Mouse (Mus musculus) CH12.LX (cell line): ENCODE results near the gene Xpc. TPM values are rescaled to one million over a fixed set of nuclear protein-coding genes. Genes with fewer than 3 reads are reported as not detected.

Source experiments
- DNase-seq: peaks from one replicate; pipeline ENCODE4 v3.0.0-alpha.2; 2013; ENCODE audit errors: extremely low read depth
- H3K27ac ChIP-seq: 2 replicates; pipeline ENCODE4 v1.5.1; 2012; ENCODE audit warnings: low read depth, mild to moderate bottlenecking, control low read depth, moderate library complexity; ENCODE audit not compliant: insufficient read depth
- H3K27me3 ChIP-seq: replicated peaks from 2 replicates; pipeline ENCODE3; 2012; ENCODE audit warnings: inconsistent platforms
- H3K36me3 ChIP-seq, 2 experiments: replicated peaks in 1 of 2; 2 replicates each; pipeline versions ENCODE3 to v1.6.1; 2012; ENCODE audit warnings: inconsistent platforms in 1 of 2, low read length in 1 of 2, mild to moderate bottlenecking in 1 of 2, mixed read lengths in 1 of 2, moderate library complexity in 1 of 2; ENCODE audit not compliant: control insufficient read depth in 1 of 2, insufficient read depth in 1 of 2
- H3K4me1 ChIP-seq, 2 experiments: 2 replicates each; pipeline ENCODE4 v1.6.1; 2012; ENCODE audit warnings: inconsistent platforms in 1 of 2, moderate library complexity in 1 of 2; ENCODE audit not compliant: insufficient read depth in 2 of 2, control insufficient read depth in 1 of 2
- H3K4me2 ChIP-seq: 2 replicates; pipeline ENCODE4 v1.6.1; 2012; ENCODE audit warnings: low read depth, mild to moderate bottlenecking, control low read depth; ENCODE audit not compliant: poor library complexity, insufficient read depth, severe bottlenecking
- H3K4me3 ChIP-seq, 3 experiments: fragments of 150-350 bp in 1 of 3; sonication (generic) in 1 of 3; replicated peaks in 1 of 3; 2 replicates each; pipeline versions ENCODE3 to v1.5.1; 2011 to 2012; ENCODE audit warnings: low read depth in 2 of 3, low read length in 2 of 3, mild to moderate bottlenecking in 2 of 3, moderate library complexity in 2 of 3, control low read depth in 1 of 3, improper control_type of control experiment in 1 of 3, inconsistent platforms in 1 of 3, mixed read lengths in 1 of 3; ENCODE audit not compliant: poor library complexity in 1 of 3
- H3K79me2 ChIP-seq: replicated peaks from 2 replicates; pipeline ENCODE4 v1.6.1; 2012; ENCODE audit warnings: mild to moderate bottlenecking, moderate library complexity; ENCODE audit not compliant: control insufficient read depth, poor library complexity, insufficient read depth, severe bottlenecking; ENCODE audit errors: extremely low read depth
- H3K9ac ChIP-seq: 2 replicates; pipeline ENCODE4 v1.6.1; 2012; ENCODE audit warnings: low read depth, mild to moderate bottlenecking, control low read depth, moderate library complexity; ENCODE audit not compliant: insufficient read depth
- H3K9me3 ChIP-seq: replicated peaks from 2 replicates; pipeline ENCODE3; 2012; ENCODE audit warnings: low read length, inconsistent platforms, mixed read lengths
- CHD1 ChIP-seq: IDR thresholded peaks from 2 replicates; pipeline ENCODE4 v1.6.1; 2012; ENCODE audit warnings: low read depth, low read length, improper control_type of control experiment, inconsistent platforms
- ELF1 ChIP-seq: IDR thresholded peaks from 2 replicates; pipeline ENCODE4 v1.6.1; 2014; ENCODE audit warnings: low read depth, mild to moderate bottlenecking, inconsistent platforms, low read length, improper control_type of control experiment
- HCFC1 ChIP-seq: IDR thresholded peaks from 2 replicates; pipeline ENCODE4 v1.6.1; 2012; ENCODE audit warnings: low read depth, mild to moderate bottlenecking, inconsistent platforms, low read length, improper control_type of control experiment
- IRF4 ChIP-seq: IDR thresholded peaks from 2 replicates; pipeline ENCODE4 v1.6.1; 2014; ENCODE audit warnings: low read depth, mild to moderate bottlenecking, inconsistent platforms, low read length, improper control_type of control experiment
- JUN ChIP-seq: IDR thresholded peaks from 2 replicates; pipeline ENCODE4 v1.6.1; 2011; ENCODE audit warnings: low read depth, mild to moderate bottlenecking, low read length, improper control_type of control experiment, moderate library complexity; ENCODE audit not compliant: insufficient read depth
- JUND ChIP-seq: conservative IDR thresholded peaks from 2 replicates; pipeline ENCODE4 v1.6.1; 2011; ENCODE audit warnings: low read depth, low read length, improper control_type of control experiment
- KAT2A ChIP-seq: IDR thresholded peaks from 2 replicates; pipeline ENCODE4 v1.6.1; 2012; ENCODE audit warnings: low read length, improper control_type of control experiment, inconsistent platforms; ENCODE audit not compliant: insufficient replicate concordance
- MAFK ChIP-seq: IDR thresholded peaks from 2 replicates; pipeline ENCODE4 v1.6.1; 2011; ENCODE audit warnings: low read length, improper control_type of control experiment; ENCODE audit not compliant: insufficient replicate concordance
- MAZ ChIP-seq: IDR thresholded peaks from 2 replicates; pipeline ENCODE4 v1.6.1; 2012; ENCODE audit warnings: low read depth, mild to moderate bottlenecking, inconsistent platforms, low read length, improper control_type of control experiment, moderate library complexity
- MEF2A ChIP-seq: IDR thresholded peaks from 2 replicates; pipeline ENCODE4 v1.6.1; 2014; ENCODE audit warnings: low read depth, mild to moderate bottlenecking, inconsistent platforms, low read length, improper control_type of control experiment, borderline replicate concordance
- MYC ChIP-seq: IDR thresholded peaks from 2 replicates; pipeline ENCODE4 v1.6.1; 2011; ENCODE audit warnings: low read depth, mild to moderate bottlenecking, improper control_type of control experiment, low read length
- PAX5 ChIP-seq: IDR thresholded peaks from 2 replicates; pipeline ENCODE4 v1.6.1; 2012; ENCODE audit warnings: low read length, inconsistent platforms, mixed read lengths
- POLR2AphosphoS2 ChIP-seq: IDR thresholded peaks from 2 replicates; pipeline ENCODE4 v1.6.1; 2011; ENCODE audit warnings: low read depth, low read length, improper control_type of control experiment
- RAD21 ChIP-seq: IDR thresholded peaks from 2 replicates; pipeline ENCODE4 v1.6.1; 2011; ENCODE audit warnings: low read depth, mild to moderate bottlenecking, low read length, improper control_type of control experiment, moderate library complexity
- RCOR1 ChIP-seq: conservative IDR thresholded peaks from 2 replicates; pipeline ENCODE4 v1.6.1; 2012; ENCODE audit warnings: low read depth, mild to moderate bottlenecking, inconsistent platforms, low read length, improper control_type of control experiment
- SMC3 ChIP-seq: IDR thresholded peaks from 2 replicates; pipeline ENCODE4 v1.6.1; 2011; ENCODE audit warnings: low read depth, low read length, improper control_type of control experiment
- TBP ChIP-seq: conservative IDR thresholded peaks from 2 replicates; pipeline ENCODE4 v1.6.1; 2011; ENCODE audit warnings: low read depth, low read length, improper control_type of control experiment
- TCF12 ChIP-seq: IDR thresholded peaks from 2 replicates; pipeline ENCODE4 v1.6.1; 2014; ENCODE audit warnings: low read depth, mild to moderate bottlenecking, inconsistent platforms, low read length, improper control_type of control experiment
- ZKSCAN1 ChIP-seq: IDR thresholded peaks from 2 replicates; pipeline ENCODE4 v1.6.1; 2012; ENCODE audit warnings: low read depth, inconsistent platforms, low read length, improper control_type of control experiment, borderline replicate concordance
- dilution Hi-C: fragments of 300-500 bp; cut with MboI; formaldehyde crosslinking; loops from 2 replicates; pipeline ENCODE4 v1.14.3; 2020; ENCODE audit warnings: low sequenced_read_pairs; ENCODE audit not compliant: extremely low pct_unique_long_range_greater_than_20kb, extremely low pct_ligation_motif_present
- in situ Hi-C: fragments of 300-500 bp; cut with MboI; formaldehyde crosslinking; loops from 3 replicates; pipeline ENCODE4 v1.14.3; 2019; ENCODE audit warnings: low sequenced_read_pairs, low pct_ligation_motif_present, low pct_unique_long_range_greater_than_20kb, mixed read lengths
- polyA plus RNA-seq: library from polyadenylated mRNA; unstranded; fragments of >175 nt; gene quantifications from 2 replicates; pipeline ENCODE4 v1.2.1, GENCODE M21; 2012; ENCODE audit warnings: low read depth; ENCODE audit not compliant: insufficient read length
- total RNA-seq, 2 experiments: library from RNA; depleted of rRNA; stranded (reverse); fragments of 300-350 nt in 1 of 2; fragments of >200 nt in 1 of 2; gene quantifications; 2 replicates each; pipeline ENCODE4 v1.2.3; 2012 to 2014

The Xpc gene
- total and polyA plus RNA-seq, 3 experiments, result 7.8 to 11.7 (median 8.2) TPM

DNA sequence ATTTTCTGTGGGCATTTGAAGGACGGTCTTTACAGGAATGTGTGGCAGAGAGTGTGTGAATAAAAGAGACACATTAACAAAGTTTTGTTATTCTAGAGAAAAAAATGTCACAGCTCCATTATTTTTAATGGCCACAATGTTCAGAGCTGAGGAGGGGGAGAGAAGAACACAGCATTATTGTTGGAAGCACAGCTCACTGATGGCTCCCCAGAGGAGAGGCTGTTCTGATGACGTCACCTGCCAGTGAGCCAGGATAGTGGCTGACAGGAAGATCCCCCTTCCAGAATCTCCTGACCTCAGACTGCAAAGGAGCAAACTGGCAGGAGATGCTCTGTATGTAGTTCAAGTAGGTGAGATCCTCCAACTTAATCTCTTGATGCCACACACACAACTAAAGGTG is 18.1 kb upstream of the Xpc start:
- H3K79me2 ChIP-seq, result no peaks in the 10 kb centered on the region
- no peaks in the 10 kb centered on the region for H3K27me3 ChIP-seq
- peaks cover 0 to 4% of the 10 kb centered on the region in 2 experiments for H3K36me3 ChIP-seq
- TF ChIP-seq MAFK (no peak), JUND (no peak), POLR2AphosphoS2 (no peak), RAD21 (no peak), ELF1 (no peak), HCFC1 (no peak), TBP (no peak)
- H3K4me3 ChIP-seq, result no peak overlapping the region
- in situ Hi-C loops, result loop anchor here (25.0 kb wide), 1 partner anchor 529 kb away; no protein-coding TSS in a partner anchor
- no peaks in the 10 kb centered on the region for H3K4me1 ChIP-seq
- no peak overlapping the region for H3K9ac ChIP-seq
- no peaks in the 10 kb centered on the region for H3K9me3 ChIP-seq
- dilution Hi-C loops, result no loop called here
- no peak for DNase-seq
- H3K27ac ChIP-seq, result no peak overlapping the region
- no peak overlapping the region for H3K4me2 ChIP-seq

DNA sequence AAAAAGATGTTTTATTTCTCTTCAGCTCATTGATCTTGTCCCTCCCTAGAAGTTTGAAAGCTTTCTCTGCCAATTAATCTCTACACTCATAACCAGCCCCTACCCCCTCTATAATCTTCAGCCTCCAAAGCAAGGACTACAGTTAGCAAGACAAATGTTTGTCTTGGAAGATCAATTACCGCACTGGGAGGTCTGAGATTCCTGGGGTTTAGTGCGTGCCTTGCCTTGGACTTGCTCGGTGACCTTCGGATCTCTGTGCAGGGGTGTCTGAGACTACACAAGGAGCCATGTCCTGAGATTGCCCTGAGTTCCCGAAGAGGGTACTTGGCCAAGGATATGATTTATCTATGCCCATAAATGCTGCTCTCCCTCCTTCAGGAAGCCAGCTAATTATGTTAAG is 17.7 kb upstream of the Xpc start:
- no peaks in the 10 kb centered on the region for H3K9me3 ChIP-seq
- H3K9ac ChIP-seq, result no peak overlapping the region
- H3K4me3 ChIP-seq, result no peak overlapping the region
- no peak for DNase-seq
- in situ Hi-C loops, result loop anchor here (25.0 kb wide), 1 partner anchor 529 kb away; no protein-coding TSS in a partner anchor
- no peaks in the 10 kb centered on the region for H3K4me1 ChIP-seq
- TF ChIP-seq MEF2A (no peak), POLR2AphosphoS2 (no peak), RAD21 (no peak), MAZ (no peak), JUN (no peak), RCOR1 (no peak), TCF12 (no peak), TBP (no peak), ELF1 (no peak), IRF4 (no peak), CHD1 (no peak), ZKSCAN1 (no peak), PAX5 (no peak), KAT2A (no peak), MYC (no peak), SMC3 (no peak), MAFK (no peak)
- H3K27me3 ChIP-seq, result no peaks in the 10 kb centered on the region
- peaks cover under 1 to 8% of the 10 kb centered on the region in 2 experiments for H3K36me3 ChIP-seq
- H3K4me2 ChIP-seq, result no peak overlapping the region
- dilution Hi-C loops, result no loop called here
- no peak overlapping the region for H3K27ac ChIP-seq
- H3K79me2 ChIP-seq, result no peaks in the 10 kb centered on the region
